Mouse (Mus musculus) v-Abl transformed pro-B cells (cell line): ENCODE data around the gene Gadd45b.

Source experiments
- in situ Hi-C, 2 experiments: fragments of 400-800 bp; cut with MboI; formaldehyde crosslinking; loops; one replicate each; pipeline ENCODE4 v1.15.1; 2025; ENCODE audit not compliant: unreplicated experiment in 2 of 2

Gadd45b gene

GRCm38 (mm10) chr10:80972071-80972987 lies 42.5 kb downstream of the Gadd45b start:
- in situ Hi-C loops, result no loop called here

GRCm38 (mm10) chr10:80973722-80974121 lies 43.8 kb downstream of the Gadd45b start:
- in situ Hi-C loops, result no loop called here

GRCm38 (mm10) chr10:80975478-80975877 lies 45.6 kb downstream of the Gadd45b start:
- in situ Hi-C loops, result no loop called here

GRCm38 (mm10) chr10:80981564-80982112 lies 51.8 kb downstream of the Gadd45b start:
- in situ Hi-C loops, result no loop called here
